In genomic region chr7:115106041-115106440, GRCm38 (mm10) we compare ENCODE assay signal across 9 mouse cellular contexts.
"Had no signal": no experiment of that assay in that cellular context is flagged by ENCODE, and none has a peak within 500 bp of the region (broad histone marks: within the 10 kb centered on the region; RNA-seq: fewer than 3 reads in every experiment).

No protein-coding gene starts in this region.

- DNase-seq: liver, postnatal 0 days; lung, adult 2 months; lung, postnatal 14 days; lung, postnatal 36 days; right cerebral cortex, postnatal 14 days; spleen, adult 18-20 months; thymus, adult 18-20 months; thymus, postnatal 14 days; thymus, postnatal 36 days had no signal
